Mouse (Mus musculus): ENCODE data around the gene Map6.

GRCm38 (mm10) chr7:99267251-99267896 lies at the start of gene Map6:
- TF ChIP-seq POLR2A (IDR thresholded peaks at IDR 0.05; ENCODE audit: insufficient read length, low read depth), result no peak
- TF ChIP-seq MYOD1 (IDR thresholded peaks at IDR 0.05; ENCODE audit: control insufficient read depth in 1 of 3, insufficient read length in 2 of 3, low read depth in 2 of 3), result no peak
- TF ChIP-seq TCF12 (IDR thresholded peaks at IDR 0.05; ENCODE audit: insufficient read depth, poor library complexity, severe bottlenecking), result no peak
- no peak for TF ChIP-seq CEBPB (IDR thresholded peaks at IDR 0.05; ENCODE audit: insufficient read depth, poor library complexity, severe bottlenecking)
- TF ChIP-seq MAX (IDR thresholded peaks at IDR 0.05; ENCODE audit: low read depth), result no peak
- TF ChIP-seq USF1 (IDR thresholded peaks at IDR 0.05; ENCODE audit: low read depth), result no peak

Data from myocyte (in vitro differentiated cells).